Mouse (Mus musculus) lung, postnatal 10 days (tissue): Measurements from ENCODE around the gene Zfp963.

Experiments used
- DNase-seq: peaks from one replicate; pipeline ENCODE4 v3.0.0; 2021

Gene Zfp963

GRCm38 (mm10) chr8:69749544-69750454 is at the start of gene Zfp963:
Zfp963 (minus strand) TSS chr8:69749970.
- DNase-seq = peak; percentile 96

GRCm38 (mm10) chr8:69799261-69799660 is 49.5 kb upstream of the Zfp963 start:
- DNase-seq = no peak

GRCm38 (mm10) chr8:69797661-69798060 is 47.9 kb upstream of the Zfp963 start:
- no peak for DNase-seq

- no peak for DNase-seq
These were observed 47.1 kb upstream of the Zfp963 start for GRCm38 (mm10) chr8:69796721-69797345.

GRCm38 (mm10) chr8:69794901-69795300 is 45.1 kb upstream of the Zfp963 start:
- DNase-seq = no peak

GRCm38 (mm10) chr8:69794096-69794495 is 44.3 kb upstream of the Zfp963 start:
- DNase-seq = no peak

GRCm38 (mm10) chr8:69793666-69794065 is 43.9 kb upstream of the Zfp963 start:
- no peak for DNase-seq

GRCm38 (mm10) chr8:69791415-69792068 is 41.8 kb upstream of the Zfp963 start:
- peak; percentile 21 for DNase-seq

- peak; percentile 92 for DNase-seq
These were observed 41.1 kb upstream of the Zfp963 start, which contains the start of the genes Atp13a1 and Zfp866 for GRCm38 (mm10) chr8:69790773-69791367. Atp13a1 (plus strand) TSS chr8:69791163. Zfp866 (minus strand) TSS chr8:69791178.

- peak; percentile 2 for DNase-seq
These were observed 40.6 kb upstream of the Zfp963 start for GRCm38 (mm10) chr8:69790364-69790763.

GRCm38 (mm10) chr8:69789731-69790130 is 40.0 kb upstream of the Zfp963 start:
- DNase-seq = peak; percentile 0

- DNase-seq = peak; percentile 0
These were observed 39.3 kb upstream of the Zfp963 start for GRCm38 (mm10) chr8:69789105-69789504.

GRCm38 (mm10) chr8:69777111-69777510 is 27.3 kb upstream of the Zfp963 start:
- DNase-seq = peak; percentile 1

GRCm38 (mm10) chr8:69775149-69775534 is 25.4 kb upstream of the Zfp963 start:
- peak; percentile 4 for DNase-seq

GRCm38 (mm10) chr8:69774503-69775148 is 24.9 kb upstream of the Zfp963 start, which contains the start of gene Gm20422:
Gm20422 (minus strand) TSS chr8:69774886.
- DNase-seq = peak; percentile 95

GRCm38 (mm10) chr8:69772106-69772505 is 22.3 kb upstream of the Zfp963 start:
- peak; percentile 0 for DNase-seq

- no peak for DNase-seq
These were observed 21.5 kb upstream of the Zfp963 start for GRCm38 (mm10) chr8:69771221-69771620.

- no peak for DNase-seq
These were observed 12.2 kb upstream of the Zfp963 start for GRCm38 (mm10) chr8:69761814-69762445.

- DNase-seq = no peak
These were observed 8.5 kb upstream of the Zfp963 start for GRCm38 (mm10) chr8:69758316-69758715.

GRCm38 (mm10) chr8:69752437-69752836 is 2.7 kb upstream of the Zfp963 start:
- DNase-seq = no peak

- no peak for DNase-seq
These were observed 8.5 kb downstream of the Zfp963 start for GRCm38 (mm10) chr8:69741231-69741630.

- no peak for DNase-seq
These were observed 9.0 kb downstream of the Zfp963 start for GRCm38 (mm10) chr8:69740763-69741162.
